Mouse (Mus musculus) T-helper 17 cell (primary cell): ENCODE data around the gene Gm20388.

Experiments
- in situ Hi-C, 2 experiments: fragments of 300-600 bp; cut with MboI, MseI; formaldehyde crosslinking; loops; 1 replicate in 1 of 2; 2 replicates in 1 of 2; pipeline ENCODE4 v1.15.1; 2025; ENCODE audit warnings: high pct_unique_total_duplicates in 2 of 2

Gm20388 gene

GRCm38 (mm10) chr8:121674524-121674923 lies 1763.9 kb downstream of the Gm20388 start:
- in situ Hi-C loops = no loop called here

GRCm38 (mm10) chr8:121675161-121675560 lies 1764.5 kb downstream of the Gm20388 start:
- in situ Hi-C loops = no loop called here

GRCm38 (mm10) chr8:121675701-121676100 lies 1765.1 kb downstream of the Gm20388 start:
- in situ Hi-C loops = no loop called here

- in situ Hi-C loops = no loop called here
Measured at GRCm38 (mm10) chr8:121678696-121679095, 1768.1 kb downstream of the Gm20388 start.

- in situ Hi-C loops = no loop called here
Measured at GRCm38 (mm10) chr8:121680896-121681295, 1770.3 kb downstream of the Gm20388 start.

GRCm38 (mm10) chr8:121681457-121681856 lies 1770.8 kb downstream of the Gm20388 start:
- in situ Hi-C loops = no loop called here

GRCm38 (mm10) chr8:121683083-121683832 lies 1772.6 kb downstream of the Gm20388 start:
- in situ Hi-C loops = no loop called here

- in situ Hi-C loops = no loop called here
Measured at GRCm38 (mm10) chr8:121685419-121685818, 1774.8 kb downstream of the Gm20388 start.

- in situ Hi-C loops = no loop called here
Measured at GRCm38 (mm10) chr8:121687455-121688161, 1777.0 kb downstream of the Gm20388 start.

- in situ Hi-C loops = no loop called here
Measured at GRCm38 (mm10) chr8:121688496-121688895, 1777.9 kb downstream of the Gm20388 start.

- in situ Hi-C loops = no loop called here
Measured at GRCm38 (mm10) chr8:121694453-121694852, 1783.8 kb downstream of the Gm20388 start.

- in situ Hi-C loops = no loop called here
Measured at GRCm38 (mm10) chr8:121695585-121696184, 1785.0 kb downstream of the Gm20388 start.

GRCm38 (mm10) chr8:121697735-121698614 lies 1787.3 kb downstream of the Gm20388 start:
- in situ Hi-C loops = no loop called here

- in situ Hi-C loops = no loop called here
Measured at GRCm38 (mm10) chr8:121698615-121699101, 1788.0 kb downstream of the Gm20388 start.

GRCm38 (mm10) chr8:121699936-121700335 lies 1789.3 kb downstream of the Gm20388 start:
- in situ Hi-C loops = no loop called here

GRCm38 (mm10) chr8:121705174-121705573 lies 1794.5 kb downstream of the Gm20388 start:
- in situ Hi-C loops = no loop called here

GRCm38 (mm10) chr8:121706956-121707355 lies 1796.3 kb downstream of the Gm20388 start:
- in situ Hi-C loops = no loop called here

- in situ Hi-C loops = no loop called here
Measured at GRCm38 (mm10) chr8:121708406-121708805, 1797.8 kb downstream of the Gm20388 start.

- in situ Hi-C loops = no loop called here
Measured at GRCm38 (mm10) chr8:121717502-121717901, 1806.9 kb downstream of the Gm20388 start.

GRCm38 (mm10) chr8:121717982-121718425 lies 1807.4 kb downstream of the Gm20388 start:
- in situ Hi-C loops = no loop called here

- in situ Hi-C loops = no loop called here
Measured at GRCm38 (mm10) chr8:121718925-121719324, 1808.3 kb downstream of the Gm20388 start.
